Mouse (Mus musculus): ENCODE measurements around the gene Gm525. TPM values are rescaled to one million over a fixed set of nuclear protein-coding genes. Genes with fewer than 3 reads are reported as not detected.

Gene Gm525
- total and polyA plus RNA-seq, 3 experiments, result not detected

GRCm38 (mm10) chr11:89092714-89093113, 19.1 kb downstream of the Gm525 start:
- Histone ChIP-seq H3K27ac (ENCODE audit: control insufficient read depth, low read depth, low read length) (peak overlapping the region; percentile 48), H3K9me3 (replicated peaks; ENCODE audit: insufficient read depth, low read length) (no peaks in the 10 kb centered on the region), H3K9ac (ENCODE audit: control insufficient read depth, low read depth, low read length, poor library complexity, severe bottlenecking) (peak overlapping the region; percentile 41), H3K27me3 (ENCODE audit: control insufficient read depth in 1 of 2, insufficient read depth in 2 of 2, low read length in 2 of 2) (no peaks in the 10 kb centered on the region), H3K36me3 (ENCODE audit: control insufficient read depth in 1 of 2, insufficient read depth in 2 of 2, low read length in 2 of 2) (0 out of 4 replicates have a peak, but pooled peaks cover 0 to 2% of the 10 kb centered on the region in 2 experiments), H3K4me1 (ENCODE audit: control insufficient read depth in 1 of 2, insufficient read depth in 2 of 2, low read length in 2 of 2) (peaks cover 2 to 8% of the 10 kb centered on the region in 2 experiments; a peak in 3 of 4 replicates), H3K4me3 (ENCODE audit: control insufficient read depth in 1 of 2, insufficient read depth in 1 of 2, low read depth in 2 of 2, low read length in 2 of 2) (peak overlapping the region; percentile 17 to 36), H3K79me2 (ENCODE audit: control insufficient read depth, insufficient read depth, low read length, poor library complexity) (no peaks in the 10 kb centered on the region)
- peak; percentile 89 for DNase-seq (ENCODE audit: low read depth, low spot score)
- TF ChIP-seq NRF1 (IDR thresholded peaks at IDR 0.05; ENCODE audit: insufficient read depth, low read depth, low read length, poor library complexity, severe bottlenecking), result no peak
- no peak for TF ChIP-seq GABPA (IDR thresholded peaks at IDR 0.05; ENCODE audit: low read depth, low read length)
- TF ChIP-seq RCOR1 (IDR thresholded peaks at IDR 0.05; ENCODE audit: low read depth, low read length), result 0 out of 2 replicates have a peak, but pooled peaks have one; percentile 40
- peak; percentile 55 for TF ChIP-seq NELFE (IDR thresholded peaks at IDR 0.05; ENCODE audit: low read depth, low read length)
- no peak for TF ChIP-seq POLR2AphosphoS5 (IDR thresholded peaks at IDR 0.05; ENCODE audit: borderline replicate concordance, low read depth, low read length)
- no peak for TF ChIP-seq UBTF (IDR thresholded peaks at IDR 0.05; ENCODE audit: borderline replicate concordance, insufficient read depth, low read depth, low read length)
- TF ChIP-seq E2F4 (IDR thresholded peaks at IDR 0.05; ENCODE audit: borderline replicate concordance, low read depth, low read length), result no peak
- TF ChIP-seq RAD21 (IDR thresholded peaks at IDR 0.05; ENCODE audit: low read depth, low read length), result no peak
- TF ChIP-seq CHD1 (IDR thresholded peaks at IDR 0.05; ENCODE audit: low read depth, low read length), result no peak
- TF ChIP-seq POLR2A (IDR thresholded peaks at IDR 0.05; ENCODE audit: control insufficient read depth in 1 of 2, insufficient read depth in 1 of 2, low read depth in 1 of 2, low read length in 2 of 2, poor library complexity in 1 of 2), result peak in 1 of 2 experiments; percentile 38; a peak in 1 of 4 replicates
- no peak for TF ChIP-seq KAT2A (conservative IDR thresholded peaks at IDR 0.05; ENCODE audit: low read depth, low read length)
- peak; percentile 43; the same call in 1 of the 2 replicates for TF ChIP-seq ETS1 (IDR thresholded peaks at IDR 0.05; ENCODE audit: low read depth, low read length)
- TF ChIP-seq EP300 (IDR thresholded peaks at IDR 0.05; ENCODE audit: low read depth in 1 of 2, low read length in 2 of 2), result peak; percentile 20 to 58; a peak in 2 of 4 replicates
- TF ChIP-seq TBP (IDR thresholded peaks at IDR 0.05; ENCODE audit: low read depth, low read length), result no peak
- 0 out of 2 replicates have a peak, but pooled peaks have one; percentile 49 for TF ChIP-seq MAZ (IDR thresholded peaks at IDR 0.05; ENCODE audit: low read depth, low read length)
- TF ChIP-seq ELF1 (IDR thresholded peaks at IDR 0.05; ENCODE audit: low read depth, low read length), result no peak
- peak; percentile 98 for TF ChIP-seq USF1 (IDR thresholded peaks at IDR 0.05; ENCODE audit: low read depth, low read length)
- no peak for TF ChIP-seq MAFK (IDR thresholded peaks at IDR 0.05; ENCODE audit: borderline replicate concordance, low read depth, low read length)
- TF ChIP-seq POLR2AphosphoS2 (IDR thresholded peaks at IDR 0.05; ENCODE audit: low read length), result no peak
- 0 out of 2 replicates have a peak, but pooled peaks have one; percentile 38 for TF ChIP-seq ZMIZ1 (IDR thresholded peaks at IDR 0.05; ENCODE audit: low read depth, low read length)
- no peak for TF ChIP-seq ZNF384 (IDR thresholded peaks at IDR 0.05; ENCODE audit: low read depth, low read length)
- peak; percentile 96 for TF ChIP-seq MAX (IDR thresholded peaks at IDR 0.05; ENCODE audit: low read length)
- no peak for TF ChIP-seq ZC3H11A (IDR thresholded peaks at IDR 0.05; ENCODE audit: low read depth, low read length)
- TF ChIP-seq MYB (IDR thresholded peaks at IDR 0.05; ENCODE audit: low read depth, low read length), result 0 out of 2 replicates have a peak, but pooled peaks have one; percentile 32
- TF ChIP-seq CTCF (IDR thresholded peaks at IDR 0.05 in 2 of 3, conservative IDR thresholded peaks at IDR 0.05 in 1 of 3; ENCODE audit: control insufficient read depth in 1 of 3, insufficient read depth in 1 of 3, low read depth in 2 of 3, low read length in 3 of 3, poor library complexity in 1 of 3, severe bottlenecking in 1 of 3), result no peak
- TF ChIP-seq BHLHE40 (IDR thresholded peaks at IDR 0.05; ENCODE audit: borderline replicate concordance, low read depth, low read length), result peak; percentile 78; the same call in 1 of the 2 replicates
- TF ChIP-seq CHD2 (IDR thresholded peaks at IDR 0.05; ENCODE audit: low read length), result no peak
- no peak for TF ChIP-seq HCFC1 (IDR thresholded peaks at IDR 0.05; ENCODE audit: low read depth, low read length)
- TF ChIP-seq SIN3A (IDR thresholded peaks at IDR 0.05; ENCODE audit: low read length), result peak; percentile 77
- TF ChIP-seq TCF12 (IDR thresholded peaks at IDR 0.05; ENCODE audit: low read depth, low read length), result peak; percentile 54; the same call in 1 of the 2 replicates
- TF ChIP-seq ZKSCAN1 (IDR thresholded peaks at IDR 0.05; ENCODE audit: low read depth, low read length), result no peak
- TF ChIP-seq SMC3 (IDR thresholded peaks at IDR 0.05; ENCODE audit: low read depth, low read length), result peak; percentile 7; the same call in 1 of the 2 replicates
- no peak for TF ChIP-seq TAL1 (IDR thresholded peaks at IDR 0.05; ENCODE audit: low read length)
- TF ChIP-seq MEF2A (IDR thresholded peaks at IDR 0.05; ENCODE audit: extremely low read depth, insufficient replicate concordance, low read depth, low read length, poor library complexity, severe bottlenecking), result no peak
- peak; percentile 91 for TF ChIP-seq MYC (IDR thresholded peaks at IDR 0.05; ENCODE audit: low read depth, low read length)
- peak; percentile 82 for TF ChIP-seq MXI1 (IDR thresholded peaks at IDR 0.05; ENCODE audit: low read depth, low read length)
- TF ChIP-seq USF2 (IDR thresholded peaks at IDR 0.05; ENCODE audit: borderline replicate concordance in 1 of 2, insufficient read depth in 1 of 2, low read depth in 1 of 2, low read length in 2 of 2), result peak in 1 of 2 experiments; percentile 93; a peak in 3 of 4 replicates

Data from MEL (cell line).